Mouse (Mus musculus): ENCODE results near the gene 9530053A07Rik. TPM values are rescaled to one million over a fixed set of nuclear protein-coding genes. Genes with fewer than 3 reads are reported as not detected.

9530053A07Rik gene
- polyA plus RNA-seq, 1 experiment, result 1.0 TPM

- DNase-seq, result no peak
- no peak for TF ChIP-seq CTCF (IDR thresholded peaks at IDR 0.05; ENCODE audit: borderline replicate concordance, control insufficient read depth, extremely low read depth, insufficient read depth, low read length, poor library complexity)
- no peak for TF ChIP-seq POLR2A (IDR thresholded peaks at IDR 0.05; ENCODE audit: control insufficient read depth, extremely low read depth, insufficient read depth, low read length, poor library complexity)
- Histone ChIP-seq H3K27me3 (ENCODE audit: control insufficient read depth, insufficient read depth, low read length) (no peaks in the 10 kb centered on the region), H3K36me3 (ENCODE audit: control insufficient read depth, insufficient read depth, low read length) (no peaks in the 10 kb centered on the region), H3K27ac (ENCODE audit: control insufficient read depth, insufficient read depth, low read length) (no peak overlapping the region), H3K4me3 (ENCODE audit: control insufficient read depth, insufficient read depth, low read length) (no peak overlapping the region), H3K4me1 (replicated peaks; ENCODE audit: control insufficient read depth, insufficient read depth, low read length) (no peaks in the 10 kb centered on the region)
- 9% methylated on average over 23 of the region's 23 CpGs for WGBS
Observed at GRCm38 (mm10) chr7:28104670-28105069, 24.6 kb upstream of the 9530053A07Rik start.

DNA sequence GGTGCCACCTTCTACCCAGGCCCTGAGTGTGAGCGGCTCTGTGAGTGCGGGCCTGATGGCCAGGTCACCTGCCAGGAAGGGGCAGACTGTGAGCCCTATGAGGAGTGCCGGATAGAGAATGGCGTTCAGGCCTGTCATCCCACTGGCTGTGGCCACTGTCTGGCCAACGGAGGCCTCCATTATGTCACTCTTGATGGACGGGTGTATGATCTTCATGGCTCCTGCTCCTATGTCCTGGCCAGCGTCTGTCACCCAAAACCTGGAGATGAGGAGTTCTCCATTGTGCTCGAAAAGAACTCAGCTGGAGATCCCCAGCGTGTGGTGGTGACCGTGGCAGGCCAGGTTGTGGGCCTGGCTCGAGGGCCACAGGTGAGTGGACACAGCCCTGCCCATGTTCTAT lies 23.0 kb upstream of the 9530053A07Rik start:
- DNase-seq, result no peak
- 93% methylated on average over 11 of the region's 11 CpGs for WGBS
- no peak overlapping the region for H3K27ac ChIP-seq (ENCODE audit: control insufficient read depth, insufficient read depth, low read length)

GRCm38 (mm10) chr7:28114648-28115047 lies 14.6 kb upstream of the 9530053A07Rik start:
- 81% methylated on average over 2 of the region's 2 CpGs for WGBS
- H3K27ac ChIP-seq (ENCODE audit: control insufficient read depth, insufficient read depth, low read length), result no peak overlapping the region
- TF ChIP-seq POLR2A (IDR thresholded peaks at IDR 0.05; ENCODE audit: control insufficient read depth, extremely low read depth, insufficient read depth, low read length, poor library complexity) (no peak), CTCF (IDR thresholded peaks at IDR 0.05; ENCODE audit: borderline replicate concordance, control insufficient read depth, extremely low read depth, insufficient read depth, low read length, poor library complexity) (no peak)
- H3K4me3 ChIP-seq (ENCODE audit: control insufficient read depth, insufficient read depth, low read length), result no peak overlapping the region
- H3K36me3 ChIP-seq (ENCODE audit: control insufficient read depth, insufficient read depth, low read length), result no peaks in the 10 kb centered on the region
- no peak for DNase-seq
- H3K27me3 ChIP-seq (ENCODE audit: control insufficient read depth, insufficient read depth, low read length), result no peaks in the 10 kb centered on the region
- H3K4me1 ChIP-seq (replicated peaks; ENCODE audit: control insufficient read depth, insufficient read depth, low read length), result no peaks in the 10 kb centered on the region

More for the DNA sequence above, 23.0 kb upstream of the 9530053A07Rik start:
- no peaks in the 10 kb centered on the region for H3K36me3 ChIP-seq (ENCODE audit: control insufficient read depth, insufficient read depth, low read length)
- H3K4me1 ChIP-seq (replicated peaks; ENCODE audit: control insufficient read depth, insufficient read depth, low read length), result no peaks in the 10 kb centered on the region
- H3K27me3 ChIP-seq (ENCODE audit: control insufficient read depth, insufficient read depth, low read length), result no peaks in the 10 kb centered on the region
- TF ChIP-seq CTCF (IDR thresholded peaks at IDR 0.05; ENCODE audit: borderline replicate concordance, control insufficient read depth, extremely low read depth, insufficient read depth, low read length, poor library complexity) (no peak), POLR2A (IDR thresholded peaks at IDR 0.05; ENCODE audit: control insufficient read depth, extremely low read depth, insufficient read depth, low read length, poor library complexity) (no peak)
- no peak overlapping the region for H3K4me3 ChIP-seq (ENCODE audit: control insufficient read depth, insufficient read depth, low read length)

DNA sequence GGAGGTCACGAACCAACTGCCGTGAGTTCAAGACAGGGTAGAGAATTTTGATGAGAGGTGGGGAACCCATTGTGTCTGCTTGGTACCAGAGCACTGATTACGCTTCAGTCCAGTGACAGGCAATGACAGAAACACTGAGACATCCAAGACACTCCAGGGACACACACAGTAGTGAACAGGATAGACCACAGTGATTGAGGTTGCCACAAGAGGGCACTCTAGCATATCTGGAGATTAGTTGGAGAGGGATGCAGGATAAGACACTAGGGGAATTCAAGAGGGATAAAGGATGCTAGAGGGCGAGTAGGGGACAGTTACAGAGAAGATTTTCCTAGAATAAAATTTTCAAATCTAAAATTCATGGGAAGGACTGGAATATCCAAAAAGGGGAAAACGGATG lies 8.3 kb downstream of the 9530053A07Rik start:
- TF ChIP-seq CTCF (IDR thresholded peaks at IDR 0.05; ENCODE audit: borderline replicate concordance, control insufficient read depth, extremely low read depth, insufficient read depth, low read length, poor library complexity) (no peak), POLR2A (IDR thresholded peaks at IDR 0.05; ENCODE audit: control insufficient read depth, extremely low read depth, insufficient read depth, low read length, poor library complexity) (no peak)
- WGBS, result 59% methylated on average over 5 of the region's 5 CpGs
- DNase-seq, result peak; percentile 19
- Histone ChIP-seq H3K27me3 (ENCODE audit: control insufficient read depth, insufficient read depth, low read length) (no peaks in the 10 kb centered on the region), H3K27ac (ENCODE audit: control insufficient read depth, insufficient read depth, low read length) (no peak overlapping the region), H3K4me1 (replicated peaks; ENCODE audit: control insufficient read depth, insufficient read depth, low read length) (no peaks in the 10 kb centered on the region), H3K4me3 (ENCODE audit: control insufficient read depth, insufficient read depth, low read length) (no peak overlapping the region), H3K36me3 (ENCODE audit: control insufficient read depth, insufficient read depth, low read length) (no peaks in the 10 kb centered on the region)

DNA sequence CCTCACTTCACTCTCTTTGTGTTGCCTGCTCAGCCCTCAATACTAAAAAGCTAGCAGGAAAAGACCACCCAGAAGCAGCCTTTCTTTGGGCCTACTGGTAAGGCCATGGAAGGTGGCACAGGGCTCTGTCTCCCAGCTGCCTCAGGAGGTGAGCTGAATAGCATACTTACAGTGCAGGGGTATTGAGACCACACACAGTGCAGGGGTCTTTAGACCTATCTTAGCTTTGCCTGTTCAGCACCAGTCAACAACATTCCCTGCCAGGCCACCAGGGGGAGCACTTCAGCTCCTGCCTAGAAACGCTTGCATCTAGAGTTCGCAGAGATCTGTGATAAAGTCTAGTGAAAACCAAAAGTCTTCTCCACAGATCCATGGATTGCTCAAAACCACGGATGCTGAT lies 19.0 kb downstream of the 9530053A07Rik start:
- Histone ChIP-seq H3K4me3 (ENCODE audit: control insufficient read depth, insufficient read depth, low read length) (no peak overlapping the region), H3K27ac (ENCODE audit: control insufficient read depth, insufficient read depth, low read length) (no peak overlapping the region), H3K36me3 (ENCODE audit: control insufficient read depth, insufficient read depth, low read length) (no peaks in the 10 kb centered on the region), H3K4me1 (replicated peaks; ENCODE audit: control insufficient read depth, insufficient read depth, low read length) (no peaks in the 10 kb centered on the region), H3K27me3 (ENCODE audit: control insufficient read depth, insufficient read depth, low read length) (no peaks in the 10 kb centered on the region)
- WGBS, result 10% methylated on average over 3 of the region's 3 CpGs
- DNase-seq, result peak; percentile 73
- TF ChIP-seq CTCF (IDR thresholded peaks at IDR 0.05; ENCODE audit: borderline replicate concordance, control insufficient read depth, extremely low read depth, insufficient read depth, low read length, poor library complexity) (peak; percentile 69; the same call in 1 of the 2 replicates), POLR2A (IDR thresholded peaks at IDR 0.05; ENCODE audit: control insufficient read depth, extremely low read depth, insufficient read depth, low read length, poor library complexity) (no peak)

GRCm38 (mm10) chr7:28149841-28150240 lies 20.6 kb downstream of the 9530053A07Rik start:
- Histone ChIP-seq H3K27ac (ENCODE audit: control insufficient read depth, insufficient read depth, low read length) (no peak overlapping the region), H3K4me1 (replicated peaks; ENCODE audit: control insufficient read depth, insufficient read depth, low read length) (no peaks in the 10 kb centered on the region), H3K36me3 (ENCODE audit: control insufficient read depth, insufficient read depth, low read length) (no peaks in the 10 kb centered on the region), H3K27me3 (ENCODE audit: control insufficient read depth, insufficient read depth, low read length) (no peaks in the 10 kb centered on the region), H3K4me3 (ENCODE audit: control insufficient read depth, insufficient read depth, low read length) (no peak overlapping the region)
- WGBS, result 98% methylated on average over 1 of the region's 1 CpGs
- DNase-seq, result no peak
- TF ChIP-seq CTCF (IDR thresholded peaks at IDR 0.05; ENCODE audit: borderline replicate concordance, control insufficient read depth, extremely low read depth, insufficient read depth, low read length, poor library complexity) (no peak), POLR2A (IDR thresholded peaks at IDR 0.05; ENCODE audit: control insufficient read depth, extremely low read depth, insufficient read depth, low read length, poor library complexity) (no peak)
